Mouse (Mus musculus) lung, adult 2 months (tissue): Measurements from ENCODE around the gene Ehd1. TPM values are rescaled to one million over a fixed set of nuclear protein-coding genes. Genes with fewer than 3 reads are reported as not detected.

Experiments
- DNase-seq: peaks from one replicate; pipeline ENCODE4 v3.0.0; 2022
- H3K4me1 ChIP-seq: fragments of 200-500 bp; 2 replicates; pipeline ENCODE4 v1.6.1; 2011; ENCODE audit warnings: low read length; ENCODE audit not compliant: control insufficient read depth, insufficient read depth
- H3K4me3 ChIP-seq: fragments of 200-500 bp; replicated peaks from 2 replicates; pipeline ENCODE3; 2011; ENCODE audit warnings: low read depth, mild to moderate bottlenecking, control low read depth, low read length; ENCODE audit errors: extremely low read depth
- CTCF ChIP-seq: fragments of 200-500 bp; IDR thresholded peaks from 2 replicates; pipeline ENCODE4 v1.5.1; 2011; ENCODE audit warnings: mild to moderate bottlenecking, low read length, control low read depth; ENCODE audit not compliant: insufficient read depth
- POLR2A ChIP-seq: fragments of 200-500 bp; IDR thresholded peaks from 2 replicates; pipeline ENCODE4 v1.6.1; 2011; ENCODE audit warnings: low read depth, mild to moderate bottlenecking, control low read depth, low read length, borderline replicate concordance; ENCODE audit errors: extremely low read depth
- WGBS: fragments of 180-500 bp; shearing (Covaris S2); methylation state at CpG from one replicate; pipeline ENCODE4 v1.1.7; 2018; 5-methylcytosine and 5-hydroxymethylcytosine counted together
- polyA plus RNA-seq: library from polyadenylated mRNA; depleted of rRNA; stranded (reverse); fragments of >200 nt; gene quantifications from 2 replicates; pipeline ENCODE4 v1.2.3, GENCODE M21; 2012; rRNA removed

Ehd1 gene
- polyA plus RNA-seq, 1 experiment: 399 TPM

DNA sequence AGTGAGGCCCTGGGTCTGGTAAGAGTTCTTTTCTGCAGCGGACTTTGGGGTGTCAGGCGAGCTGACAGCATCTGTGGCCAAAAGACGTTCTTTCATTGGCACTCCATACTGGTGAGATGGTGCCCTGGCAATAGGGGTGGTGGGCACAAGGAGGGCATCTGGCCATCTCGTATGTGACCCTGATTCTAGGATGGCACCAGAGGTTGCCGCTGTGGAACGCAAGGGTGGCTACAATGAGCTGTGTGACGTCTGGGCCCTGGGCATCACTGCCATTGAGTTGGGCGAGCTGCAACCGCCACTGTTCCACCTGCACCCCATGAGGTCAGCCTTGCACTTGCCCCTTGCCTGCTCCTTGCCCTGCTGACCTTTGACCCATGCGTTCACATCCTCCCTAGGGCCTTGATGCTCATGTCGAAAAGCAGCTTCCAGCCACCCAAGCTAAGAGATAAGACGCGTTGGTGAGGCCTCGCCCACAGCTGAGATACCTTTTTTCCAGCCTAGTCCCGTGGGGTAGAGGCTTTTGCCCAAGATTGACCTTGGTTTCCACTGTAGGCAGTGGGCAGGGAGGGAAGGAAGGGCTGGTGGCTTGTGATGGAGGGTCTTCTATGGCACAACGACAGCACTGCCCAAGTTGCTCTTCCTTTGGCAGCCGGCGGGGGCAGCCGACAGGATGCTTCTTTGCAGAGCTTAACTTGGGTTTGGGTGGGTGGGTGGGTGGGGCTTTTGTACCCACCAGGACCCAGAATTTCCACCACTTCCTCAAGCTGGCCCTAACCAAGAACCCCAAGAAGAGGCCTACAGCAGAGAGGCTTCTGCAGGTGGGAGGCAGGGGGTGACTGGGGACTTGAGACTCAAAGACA, 66.8 kb downstream of the Ehd1 start:
- Histone ChIP-seq H3K4me3 (no peak overlapping the region), H3K4me1 (peaks cover 18% of the 10 kb centered on the region)
- WGBS: 70% methylated on average over 19 of the region's 19 CpGs
- no peak for TF ChIP-seq POLR2A
- no peak for TF ChIP-seq CTCF
- DNase-seq: no peak

DNA sequence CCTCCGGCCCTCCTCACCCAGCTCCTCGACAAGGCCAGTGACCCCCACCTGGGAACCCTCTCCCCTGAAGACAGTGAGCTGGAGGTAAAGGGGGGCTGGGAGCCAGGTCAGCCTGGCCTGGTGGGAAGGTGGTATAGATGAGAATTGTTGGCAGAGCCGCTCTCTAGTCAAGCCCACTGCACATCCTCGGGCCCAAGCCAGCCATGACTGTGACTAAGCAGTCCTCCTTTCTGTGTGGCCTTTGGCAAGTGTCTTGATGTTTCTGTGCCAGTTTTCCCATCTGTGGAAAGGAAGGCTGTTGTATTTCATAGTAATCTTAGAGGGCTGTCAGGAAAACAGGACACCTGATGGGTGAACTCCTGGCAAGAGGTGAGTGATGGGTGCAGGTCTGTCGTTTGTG, 67.5 kb downstream of the Ehd1 start:
- no peak overlapping the region for H3K4me3 ChIP-seq
- TF ChIP-seq POLR2A (no peak), CTCF (no peak)
- DNase-seq: no peak
- WGBS: 88% methylated on average over 5 of the region's 5 CpGs
- peaks cover 18% of the 10 kb centered on the region for H3K4me1 ChIP-seq

DNA sequence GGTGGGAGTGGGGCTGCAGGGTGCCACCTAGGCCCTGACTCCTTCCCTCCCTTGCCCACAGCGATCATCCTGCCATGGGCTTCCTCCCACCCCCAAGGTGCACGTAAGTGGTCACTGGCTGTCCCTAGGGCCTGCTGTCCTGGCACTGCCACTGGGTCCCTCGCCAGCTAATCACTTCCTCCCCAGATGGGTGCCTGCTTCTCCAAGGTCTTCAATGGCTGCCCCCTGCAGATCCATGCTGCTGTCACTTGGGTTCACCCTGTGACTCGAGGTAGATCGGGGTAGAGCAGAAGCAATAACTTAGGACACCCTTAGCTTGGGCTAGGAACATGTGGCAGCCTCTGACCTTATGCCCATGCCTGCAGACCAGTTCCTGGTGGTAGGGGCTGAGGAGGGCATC, 69.5 kb downstream of the Ehd1 start:
- H3K4me3 ChIP-seq: no peak overlapping the region
- WGBS: 82% methylated on average over 5 of the region's 5 CpGs
- no peak for DNase-seq
- TF ChIP-seq CTCF (no peak), POLR2A (no peak)
- H3K4me1 ChIP-seq: peaks cover 17% of the 10 kb centered on the region

DNA sequence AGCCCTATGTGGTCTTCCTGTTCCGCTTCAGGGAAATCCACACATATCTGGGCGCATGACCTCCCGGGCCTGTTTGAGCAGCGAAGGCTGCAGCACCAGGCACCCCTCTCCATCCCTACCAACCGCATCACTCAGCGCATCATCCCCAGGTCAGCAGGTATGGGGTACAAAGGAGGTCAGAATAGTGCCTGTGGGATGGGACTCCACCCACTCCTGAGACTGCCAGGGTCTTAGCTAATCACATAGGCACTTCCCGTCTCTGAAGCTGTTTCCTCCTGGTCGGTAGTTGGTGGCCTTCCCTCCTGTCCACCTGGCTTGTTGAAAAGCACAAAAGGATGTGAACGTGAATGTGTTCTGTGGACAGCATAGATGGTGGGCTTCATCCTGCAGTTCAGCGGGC, 70.1 kb downstream of the Ehd1 start:
- no peak overlapping the region for H3K4me3 ChIP-seq
- DNase-seq: no peak
- peaks cover 16% of the 10 kb centered on the region for H3K4me1 ChIP-seq
- WGBS: 65% methylated on average over 10 of the region's 10 CpGs
- no peak for TF ChIP-seq POLR2A
- no peak for TF ChIP-seq CTCF

DNA sequence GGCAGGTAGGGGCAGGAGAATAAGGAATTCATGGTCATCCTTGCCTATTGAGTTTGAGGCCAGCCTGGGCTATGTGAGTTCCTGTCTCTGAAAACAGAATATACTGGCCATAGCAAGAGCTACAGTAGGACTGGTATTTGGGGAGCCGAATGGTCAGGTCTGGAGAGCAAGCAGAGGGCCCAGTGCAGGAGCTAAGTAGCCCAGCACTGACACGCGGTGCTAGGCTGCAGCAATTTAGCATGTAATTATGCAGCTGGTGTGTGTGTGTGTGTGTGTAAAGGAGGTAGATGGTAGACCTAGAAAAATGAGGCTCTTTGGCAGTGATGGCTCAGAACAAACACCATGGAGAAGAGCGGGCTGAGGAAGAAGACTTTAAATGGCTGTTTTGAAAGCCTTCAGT, 71.1 kb downstream of the Ehd1 start:
- no peak overlapping the region for H3K4me3 ChIP-seq
- no peak for TF ChIP-seq POLR2A
- no peak for TF ChIP-seq CTCF
- WGBS: 96% methylated on average over 4 of the region's 4 CpGs
- DNase-seq: no peak
- peaks cover 14% of the 10 kb centered on the region for H3K4me1 ChIP-seq

DNA sequence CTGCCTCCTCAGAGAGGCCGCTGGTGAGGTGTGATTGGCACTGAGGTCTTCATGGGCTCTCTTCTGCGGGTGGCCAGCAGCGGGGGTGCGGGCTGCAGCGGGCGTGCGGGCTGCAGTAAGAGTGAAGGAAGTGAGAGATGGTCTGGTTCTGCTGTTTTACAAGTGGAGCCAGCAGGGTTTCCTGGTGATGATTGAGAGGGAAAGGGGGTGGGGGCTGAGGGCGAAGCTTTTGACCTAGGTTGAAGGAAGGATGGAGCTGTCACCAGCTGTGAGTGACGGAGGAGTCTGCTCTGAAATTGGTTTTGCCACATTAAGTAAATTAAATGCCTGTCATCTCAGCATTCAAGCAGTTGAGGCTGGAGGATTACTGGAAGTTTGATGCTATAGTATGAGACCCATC, 72.2 kb downstream of the Ehd1 start:
- H3K4me3 ChIP-seq: no peak overlapping the region
- TF ChIP-seq POLR2A (no peak), CTCF (no peak)
- peaks cover 8% of the 10 kb centered on the region for H3K4me1 ChIP-seq
- WGBS: 52% methylated on average over 9 of the region's 9 CpGs
- no peak for DNase-seq

DNA sequence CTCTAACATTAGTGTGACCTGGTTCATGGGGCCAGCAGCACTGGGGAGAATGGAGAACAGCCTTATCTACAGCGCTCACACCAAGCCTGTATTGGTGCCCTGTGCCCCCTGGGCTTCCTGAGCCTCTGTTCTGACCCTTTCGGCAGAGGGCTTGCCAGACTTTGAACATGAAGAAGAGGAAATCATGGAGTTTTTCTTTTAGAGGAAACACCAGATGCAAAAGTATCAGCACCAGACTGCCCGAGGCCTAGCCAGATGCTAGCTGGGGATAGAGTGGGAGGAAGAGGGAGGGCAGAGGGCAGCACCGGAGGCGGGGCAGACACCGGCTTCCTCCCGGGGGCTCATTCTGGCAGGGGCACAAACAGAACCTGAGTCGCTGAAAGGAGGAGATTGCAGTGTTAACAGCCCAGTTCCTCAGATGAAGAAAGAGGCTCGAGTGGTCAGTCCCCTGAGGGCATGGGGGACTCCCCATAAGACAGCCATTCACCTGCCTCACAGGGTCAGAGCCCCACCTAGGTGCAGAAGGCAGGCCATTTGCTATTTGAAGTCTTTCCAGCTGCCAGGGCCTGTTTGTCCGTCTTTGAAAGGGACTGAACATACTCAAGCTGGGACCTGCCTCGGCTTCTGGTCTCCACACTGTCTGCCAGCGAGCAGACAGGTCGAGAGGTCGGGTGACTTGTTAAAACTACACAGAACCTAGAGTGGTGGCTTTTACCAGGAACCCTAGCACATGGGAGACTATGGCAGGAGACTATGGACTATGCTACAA, 72.9 kb downstream of the Ehd1 start:
- WGBS: 39% methylated on average over 14 of the region's 14 CpGs
- no peak for DNase-seq
- peaks cover 6% of the 10 kb centered on the region for H3K4me1 ChIP-seq
- no peak for TF ChIP-seq POLR2A
- TF ChIP-seq CTCF: no peak
- no peak overlapping the region for H3K4me3 ChIP-seq

Other genes starting within 250 kb of the Ehd1 start
- gene Syvn1, start 230.1 kb upstream of the Ehd1 start, polyA plus RNA-seq: 41.1 and 47.1 TPM in 2 replicates
- gene Mrpl49, start 218.9 kb upstream of the Ehd1 start, polyA plus RNA-seq: 10.8 and 13.7 TPM in 2 replicates
- gene Fau, start 218.9 kb upstream of the Ehd1 start, polyA plus RNA-seq: 896 and 1,315 TPM in 2 replicates
- gene Znhit2, start 215.5 kb upstream of the Ehd1 start, polyA plus RNA-seq: 47.0 and 54.7 TPM in 2 replicates
- gene Tm7sf2, start 208.4 kb upstream of the Ehd1 start, polyA plus RNA-seq: 34.6 and 36.5 TPM in 2 replicates
- 61.7 and 81.7 TPM in 2 replicates for gene Vps51, start 199.5 kb upstream of the Ehd1 start, polyA plus RNA-seq
- gene Tmem262, start 196.7 kb upstream of the Ehd1 start, polyA plus RNA-seq: not detected in 2 replicates
- 0.50 and 0.60 TPM in 2 replicates for gene Gm28374, start 194.5 kb upstream of the Ehd1 start, polyA plus RNA-seq
- 89.7 and 99.1 TPM in 2 replicates for gene Zfpl1, start 191.8 kb upstream of the Ehd1 start, polyA plus RNA-seq
- gene Cdca5, start 191.7 kb upstream of the Ehd1 start, polyA plus RNA-seq: 0.63 and 0.92 TPM in 2 replicates
- gene AC131692.1, start 182.3 kb upstream of the Ehd1 start, polyA plus RNA-seq: not detected in 2 replicates
- gene Naaladl1, start 170.9 kb upstream of the Ehd1 start, polyA plus RNA-seq: 0.20 and 0.30 TPM in 2 replicates
- gene Sac3d1, start 158.1 kb upstream of the Ehd1 start, polyA plus RNA-seq: 25.3 and 36.7 TPM in 2 replicates
- 43.8 and 45.2 TPM in 2 replicates for gene Snx15, start 148.4 kb upstream of the Ehd1 start, polyA plus RNA-seq
- 14.6 and 15.8 TPM in 2 replicates for gene Batf2, start 135.7 kb upstream of the Ehd1 start, polyA plus RNA-seq
- 128 TPM in 2 replicates for gene Arl2, start 135.2 kb upstream of the Ehd1 start, polyA plus RNA-seq
- 0.37 and 0.75 TPM in 2 replicates for gene Majin, start 92.3 kb upstream of the Ehd1 start, polyA plus RNA-seq
- gene Gpha2, start 50.3 kb upstream of the Ehd1 start, polyA plus RNA-seq: 1.7 and 2.6 TPM in 2 replicates
- 58.7 and 88.5 TPM in 2 replicates for gene Ppp2r5b, start 40.9 kb upstream of the Ehd1 start, polyA plus RNA-seq
- 37.0 and 37.7 TPM in 2 replicates for gene Atg2a, start 35.1 kb upstream of the Ehd1 start, polyA plus RNA-seq
- gene Cdc42bpg, start 29.7 kb downstream of the Ehd1 start, polyA plus RNA-seq: 132 and 133 TPM in 2 replicates
- gene Men1, start 58.3 kb downstream of the Ehd1 start, polyA plus RNA-seq: 52.1 and 56.2 TPM in 2 replicates
- gene Map4k2, start 64.4 kb downstream of the Ehd1 start, polyA plus RNA-seq: 303 and 441 TPM in 2 replicates
- 136 and 194 TPM in 2 replicates for gene Sf1, start 87.0 kb downstream of the Ehd1 start, polyA plus RNA-seq
- gene Pygm, start 107.7 kb downstream of the Ehd1 start, polyA plus RNA-seq: 32.8 and 135 TPM in 2 replicates
- 210 and 287 TPM in 2 replicates for gene Rasgrp2, start 122.6 kb downstream of the Ehd1 start, polyA plus RNA-seq
- 7.3 and 11.0 TPM in 2 replicates for gene Nrxn2, start 142.0 kb downstream of the Ehd1 start, polyA plus RNA-seq